Mouse (Mus musculus): ENCODE measurements at regions not wholly inside any gene's neighbourhood (a gene's known extent, or its start where the extent isn't known, plus 50 kb on each side); places are given as distances from the start of the nearest gene placed in this dataset.
A peak's percentile ranks its signal among the peaks of the same experiment; 100 is the strongest.

- no peak overlapping the region for H3K9ac ChIP-seq
- peaks cover 17% of the 10 kb centered on the region; the same call in 1 of the 2 replicates for H3K4me1 ChIP-seq (replicated peaks)
- 23% methylated on average over 7 of the region's 7 CpGs for WGBS
- 0 out of 2 replicates have a peak overlapping the region, but pooled peaks have one; percentile 33 for H3K27ac ChIP-seq
- H3K9me3 ChIP-seq (replicated peaks) = no peaks in the 10 kb centered on the region
- no peaks in the 10 kb centered on the region for H3K36me3 ChIP-seq
- no peak for ATAC-seq (replicated peaks; ENCODE audit: insufficient number of reproducible peaks, insufficient read depth, low FRiP score, low read depth)
- H3K4me2 ChIP-seq = no peak overlapping the region
- H3K4me3 ChIP-seq = no peak overlapping the region
- no peaks in the 10 kb centered on the region for H3K27me3 ChIP-seq
Observed at GRCm38 (mm10) chr3:38695836-38696235, 190.9 kb upstream of the Fat4 start.

GRCm38 (mm10) chr3:38692768-38693167 is 194.0 kb upstream of the Fat4 start:
- Histone ChIP-seq H3K36me3 (no peaks in the 10 kb centered on the region), H3K27me3 (no peaks in the 10 kb centered on the region), H3K4me1 (replicated peaks) (peaks cover 9% of the 10 kb centered on the region; the same call in 1 of the 2 replicates), H3K9me3 (replicated peaks) (no peaks in the 10 kb centered on the region), H3K4me2 (no peak overlapping the region), H3K27ac (no peak overlapping the region), H3K4me3 (no peak overlapping the region), H3K9ac (no peak overlapping the region)
- no peak for ATAC-seq (replicated peaks; ENCODE audit: insufficient number of reproducible peaks, insufficient read depth, low FRiP score, low read depth)

GRCm38 (mm10) chr3:38684247-38684991 is 199.8 kb upstream of the Ankrd50 start:
- Histone ChIP-seq H3K36me3 (no peaks in the 10 kb centered on the region), H3K9ac (no peak overlapping the region), H3K27me3 (no peaks in the 10 kb centered on the region), H3K27ac (no peak overlapping the region), H3K4me1 (replicated peaks) (no peaks in the 10 kb centered on the region), H3K9me3 (replicated peaks) (no peaks in the 10 kb centered on the region), H3K4me2 (no peak overlapping the region), H3K4me3 (no peak overlapping the region)
- 82% methylated on average over 4 of the region's 4 CpGs for WGBS
- ATAC-seq (replicated peaks; ENCODE audit: insufficient number of reproducible peaks, insufficient read depth, low FRiP score, low read depth) = no peak

DNA sequence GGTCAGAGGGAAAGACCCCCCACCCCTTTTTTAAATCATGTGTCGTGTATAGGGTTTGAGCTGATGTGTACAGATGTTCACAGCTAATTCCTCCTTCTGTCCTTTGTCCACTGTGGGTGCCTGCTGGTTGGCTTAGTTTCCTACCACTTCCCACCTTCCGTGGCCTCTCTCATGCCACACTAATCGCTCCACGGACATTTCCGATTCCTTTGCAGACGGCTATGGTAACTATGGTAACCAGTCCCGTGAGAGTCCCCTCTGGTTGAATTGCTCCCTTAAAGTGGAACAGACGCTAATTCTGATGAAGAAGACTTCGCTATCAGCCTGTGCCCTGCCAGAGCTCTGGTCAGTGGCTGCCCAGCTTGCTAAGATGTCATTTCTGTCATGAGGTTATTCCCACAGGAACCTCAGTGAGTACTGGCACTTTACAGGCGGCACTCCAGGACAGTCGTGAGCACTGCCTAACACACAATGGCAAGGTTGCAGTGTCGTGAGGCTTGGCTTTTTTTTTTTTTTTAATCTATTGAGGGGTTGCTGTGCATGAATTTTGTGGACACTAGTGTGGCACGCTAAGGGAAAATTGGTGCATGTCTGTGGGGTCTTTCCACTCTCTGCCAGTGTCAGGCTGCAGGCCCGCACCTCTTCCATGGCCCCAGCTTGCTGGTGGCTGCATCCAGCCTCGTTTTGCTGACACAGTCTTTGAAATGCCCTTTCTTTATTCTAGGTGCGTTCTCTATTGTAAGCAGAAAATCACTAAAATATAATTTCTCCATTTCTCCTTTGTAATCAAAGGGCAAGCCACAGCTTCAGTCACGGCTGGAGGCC is 179.2 kb upstream of the Ankrd50 start:
- no peaks in the 10 kb centered on the region for H3K27me3 ChIP-seq
- no peak overlapping the region for H3K4me3 ChIP-seq
- no peak for ATAC-seq (replicated peaks; ENCODE audit: insufficient number of reproducible peaks, insufficient read depth, low FRiP score, low read depth)
- no peaks in the 10 kb centered on the region for H3K9me3 ChIP-seq (replicated peaks)
- 67% methylated on average over 17 of the region's 17 CpGs for WGBS
- no peak overlapping the region for H3K9ac ChIP-seq
- no peak overlapping the region for H3K27ac ChIP-seq
- H3K36me3 ChIP-seq = no peaks in the 10 kb centered on the region
- H3K4me1 ChIP-seq (replicated peaks) = no peaks in the 10 kb centered on the region
- H3K4me2 ChIP-seq = no peak overlapping the region

GRCm38 (mm10) chr3:38663023-38663422 is 178.4 kb upstream of the Ankrd50 start:
- no peaks in the 10 kb centered on the region for H3K27me3 ChIP-seq
- H3K4me3 ChIP-seq = no peak overlapping the region
- no peaks in the 10 kb centered on the region for H3K36me3 ChIP-seq
- H3K4me1 ChIP-seq (replicated peaks) = no peaks in the 10 kb centered on the region
- H3K9ac ChIP-seq = no peak overlapping the region
- H3K9me3 ChIP-seq (replicated peaks) = no peaks in the 10 kb centered on the region
- ATAC-seq (replicated peaks; ENCODE audit: insufficient number of reproducible peaks, insufficient read depth, low FRiP score, low read depth) = no peak
- WGBS = 65% methylated on average over 5 of the region's 5 CpGs
- no peak overlapping the region for H3K27ac ChIP-seq
- H3K4me2 ChIP-seq = no peak overlapping the region

DNA sequence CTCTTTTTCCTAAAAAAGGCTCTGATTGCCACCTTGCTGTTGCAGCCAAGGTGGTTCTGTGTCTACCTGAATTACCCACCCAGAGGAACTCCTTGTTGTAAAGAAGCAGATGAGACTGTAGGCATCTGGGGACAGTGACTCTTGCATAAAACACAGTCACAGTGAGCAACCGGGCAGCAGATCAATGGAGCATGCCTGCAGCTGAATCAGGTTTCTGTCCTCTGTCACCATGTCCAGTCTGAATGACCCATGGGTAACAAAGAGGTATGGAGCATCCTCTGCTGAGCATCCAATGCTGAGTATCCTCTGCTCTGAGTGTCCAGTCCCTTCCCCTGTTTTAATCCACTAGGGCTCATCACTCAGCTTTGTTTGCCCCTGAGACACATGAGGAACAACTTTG is 172.1 kb upstream of the Ankrd50 start:
- no peaks in the 10 kb centered on the region for H3K36me3 ChIP-seq
- no peak overlapping the region for H3K27ac ChIP-seq
- no peaks in the 10 kb centered on the region for H3K9me3 ChIP-seq (replicated peaks)
- no peak for ATAC-seq (replicated peaks; ENCODE audit: insufficient number of reproducible peaks, insufficient read depth, low FRiP score, low read depth)
- H3K4me3 ChIP-seq = no peak overlapping the region
- H3K9ac ChIP-seq = no peak overlapping the region
- H3K4me1 ChIP-seq (replicated peaks) = no peaks in the 10 kb centered on the region
- no peaks in the 10 kb centered on the region for H3K27me3 ChIP-seq
- H3K4me2 ChIP-seq = no peak overlapping the region
- WGBS = 57% methylated on average over 1 of the region's 1 CpGs

DNA sequence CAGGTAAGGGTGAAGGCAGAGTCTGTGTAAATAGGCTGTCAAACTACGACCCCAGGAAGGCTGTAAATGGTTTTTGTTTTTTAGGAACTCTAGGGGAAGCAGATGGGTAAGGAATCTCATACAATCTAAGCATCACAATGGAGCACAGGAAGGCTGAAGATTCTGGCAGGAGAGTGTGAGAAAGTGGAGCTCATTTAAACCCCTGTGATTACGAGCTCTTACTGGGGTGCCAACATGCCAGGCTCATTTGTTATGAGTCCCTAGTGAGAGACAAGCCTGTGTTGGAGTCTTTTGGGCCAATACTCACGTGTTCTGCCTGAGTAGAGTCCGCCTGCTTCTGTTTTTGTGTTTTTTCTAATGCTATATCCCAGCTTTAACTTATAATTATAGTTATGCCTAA is 169.3 kb upstream of the Ankrd50 start:
- Histone ChIP-seq H3K27ac (no peak overlapping the region), H3K4me3 (no peak overlapping the region), H3K27me3 (no peaks in the 10 kb centered on the region), H3K4me1 (replicated peaks) (no peaks in the 10 kb centered on the region), H3K36me3 (no peaks in the 10 kb centered on the region), H3K4me2 (no peak overlapping the region), H3K9ac (no peak overlapping the region), H3K9me3 (replicated peaks) (no peaks in the 10 kb centered on the region)
- 67% methylated on average over 4 of the region's 4 CpGs for WGBS
- no peak for ATAC-seq (replicated peaks; ENCODE audit: insufficient number of reproducible peaks, insufficient read depth, low FRiP score, low read depth)

DNA sequence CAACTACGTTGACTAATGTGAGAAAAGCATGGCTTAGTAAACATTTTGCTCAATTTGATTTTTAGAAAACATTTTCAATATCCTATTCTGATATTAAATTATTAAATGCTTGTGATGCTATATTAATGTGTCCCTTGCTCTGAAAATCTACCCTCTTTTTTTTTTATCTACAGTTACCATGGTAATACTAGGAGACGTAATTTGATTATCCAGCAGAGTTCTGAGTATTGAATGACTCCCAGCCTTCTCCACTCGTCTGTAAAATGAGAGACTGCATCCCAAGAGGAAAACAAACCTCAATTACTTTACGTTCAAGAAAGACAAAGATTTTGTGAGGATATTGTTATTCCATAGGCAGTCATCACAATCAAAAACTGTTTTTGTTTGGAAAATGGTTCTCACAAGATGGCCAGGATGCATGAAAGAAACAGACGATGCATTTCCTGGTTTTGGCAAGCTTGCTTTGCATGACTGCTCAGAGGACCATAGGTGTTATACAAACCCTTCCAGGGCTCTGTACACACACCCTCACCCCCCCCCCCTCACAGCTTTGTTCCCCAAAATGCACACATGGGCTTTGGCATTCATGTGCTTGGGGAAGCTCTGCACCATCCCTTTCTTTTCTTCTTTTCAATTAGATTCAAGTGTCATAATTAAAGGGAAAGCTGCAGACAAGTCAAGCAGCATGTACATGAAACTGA is 168.5 kb upstream of the Ankrd50 start:
- Histone ChIP-seq H3K4me3 (no peak overlapping the region), H3K9me3 (replicated peaks) (no peaks in the 10 kb centered on the region), H3K4me1 (replicated peaks) (no peaks in the 10 kb centered on the region), H3K9ac (no peak overlapping the region), H3K4me2 (no peak overlapping the region), H3K27me3 (no peaks in the 10 kb centered on the region), H3K27ac (no peak overlapping the region), H3K36me3 (no peaks in the 10 kb centered on the region)
- no peak for ATAC-seq (replicated peaks; ENCODE audit: insufficient number of reproducible peaks, insufficient read depth, low FRiP score, low read depth)
- WGBS = 62% methylated on average over 5 of the region's 5 CpGs

DNA sequence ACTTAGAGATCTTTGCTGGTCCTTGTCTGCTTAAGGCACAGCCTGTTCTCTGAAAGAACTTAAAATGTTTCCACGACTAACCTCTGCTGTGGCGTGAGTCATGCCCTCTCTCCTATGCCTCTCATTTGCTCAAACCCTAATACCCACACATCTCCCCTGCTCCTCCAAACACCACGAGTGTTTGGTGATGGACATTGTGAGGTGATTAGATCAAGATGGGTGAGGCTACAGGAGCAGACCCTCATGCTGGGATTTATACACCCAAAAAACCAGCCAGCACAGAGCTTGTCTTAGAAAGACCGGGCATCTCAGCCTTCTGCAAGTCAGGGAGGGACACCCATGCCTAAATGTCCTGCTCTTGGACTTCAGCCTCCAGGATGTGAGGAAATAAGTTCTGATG is 165.5 kb upstream of the Ankrd50 start:
- no peaks in the 10 kb centered on the region for H3K27me3 ChIP-seq
- H3K4me3 ChIP-seq = no peak overlapping the region
- H3K4me2 ChIP-seq = no peak overlapping the region
- H3K4me1 ChIP-seq (replicated peaks) = no peaks in the 10 kb centered on the region
- 55% methylated on average over 4 of the region's 4 CpGs for WGBS
- H3K27ac ChIP-seq = no peak overlapping the region
- H3K9ac ChIP-seq = no peak overlapping the region
- no peak for ATAC-seq (replicated peaks; ENCODE audit: insufficient number of reproducible peaks, insufficient read depth, low FRiP score, low read depth)
- no peaks in the 10 kb centered on the region for H3K36me3 ChIP-seq
- H3K9me3 ChIP-seq (replicated peaks) = no peaks in the 10 kb centered on the region

GRCm38 (mm10) chr3:38648633-38649032 is 164.0 kb upstream of the Ankrd50 start:
- no peaks in the 10 kb centered on the region for H3K27me3 ChIP-seq
- no peak overlapping the region for H3K9ac ChIP-seq
- H3K4me3 ChIP-seq = no peak overlapping the region
- H3K4me2 ChIP-seq = no peak overlapping the region
- H3K36me3 ChIP-seq = no peaks in the 10 kb centered on the region
- WGBS = 55% methylated on average over 4 of the region's 4 CpGs
- H3K27ac ChIP-seq = no peak overlapping the region
- no peaks in the 10 kb centered on the region for H3K4me1 ChIP-seq (replicated peaks)
- H3K9me3 ChIP-seq (replicated peaks) = no peaks in the 10 kb centered on the region
- no peak for ATAC-seq (replicated peaks; ENCODE audit: insufficient number of reproducible peaks, insufficient read depth, low FRiP score, low read depth)

DNA sequence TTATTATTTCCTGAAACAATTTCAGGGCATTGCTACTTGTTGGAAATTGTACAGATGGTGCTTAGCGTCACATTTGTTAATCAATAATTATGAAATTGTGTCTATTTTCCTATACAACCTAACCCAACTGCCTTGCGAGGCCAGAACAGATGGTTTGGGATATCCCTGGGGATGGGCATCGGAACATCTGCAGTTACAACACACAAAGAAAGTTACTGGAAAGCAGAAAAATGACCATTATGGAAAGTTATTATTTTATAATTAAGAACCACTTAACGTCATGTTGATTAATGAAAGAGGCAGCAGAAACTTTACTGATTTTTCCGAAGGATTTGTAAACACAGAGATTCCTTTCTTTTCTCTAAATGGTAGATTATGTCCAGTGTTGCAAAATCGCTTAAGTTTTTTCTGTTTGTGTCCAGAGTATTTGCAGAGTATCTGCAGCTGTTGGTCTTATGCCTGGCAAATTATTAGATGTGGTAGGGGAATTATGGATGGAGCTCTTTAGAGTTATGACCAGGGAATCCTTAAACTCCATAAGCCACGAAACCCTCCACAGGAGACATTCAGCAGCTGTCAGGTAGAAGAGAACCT is 163.2 kb upstream of the Ankrd50 start:
- Histone ChIP-seq H3K36me3 (no peaks in the 10 kb centered on the region), H3K9me3 (replicated peaks) (no peaks in the 10 kb centered on the region), H3K9ac (no peak overlapping the region), H3K27me3 (no peaks in the 10 kb centered on the region), H3K4me2 (no peak overlapping the region), H3K27ac (no peak overlapping the region), H3K4me3 (no peak overlapping the region), H3K4me1 (replicated peaks) (no peaks in the 10 kb centered on the region)
- 77% methylated on average over 7 of the region's 7 CpGs for WGBS
- ATAC-seq (replicated peaks; ENCODE audit: insufficient number of reproducible peaks, insufficient read depth, low FRiP score, low read depth) = no peak
